Mouse (Mus musculus) central nervous system, embryonic 11.5 days (tissue): ENCODE results near the gene Naa80. TPM values are rescaled to one million over a fixed set of nuclear protein-coding genes. Genes with fewer than 3 reads are reported as not detected.

Experiments used
- polyA plus RNA-seq: library from polyadenylated mRNA; depleted of rRNA; stranded (reverse); fragments of >200 nt; gene quantifications from 2 replicates; pipeline ENCODE4 v1.2.3, GENCODE M21; 2012; rRNA removed

Gene Naa80
- polyA plus RNA-seq = 17.3 and 24.5 TPM in 2 replicates

DNA sequence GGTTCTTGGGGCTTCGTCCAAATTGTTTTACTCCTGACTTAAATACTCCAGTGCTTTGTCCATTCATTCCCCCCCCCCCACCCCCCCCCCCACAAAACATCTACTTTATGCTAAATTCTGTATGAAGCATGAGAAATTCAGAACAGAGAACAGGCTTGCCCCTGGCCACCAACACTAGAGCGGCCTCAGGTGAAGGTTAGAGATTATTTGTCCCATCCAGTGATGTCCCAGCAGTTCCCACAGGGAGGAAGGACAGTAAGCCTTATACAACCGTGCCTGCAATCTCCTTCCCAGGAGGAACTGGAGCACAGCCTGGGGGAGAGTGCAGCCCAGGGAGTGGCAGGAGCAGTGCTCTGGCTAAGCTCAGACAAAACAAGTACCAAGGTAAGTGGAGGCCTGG is at the start of gene Naa80:
Gene Naa80 (plus strand): TSS at position 301 of the 400 bp plus-strand sequence.

DNA sequence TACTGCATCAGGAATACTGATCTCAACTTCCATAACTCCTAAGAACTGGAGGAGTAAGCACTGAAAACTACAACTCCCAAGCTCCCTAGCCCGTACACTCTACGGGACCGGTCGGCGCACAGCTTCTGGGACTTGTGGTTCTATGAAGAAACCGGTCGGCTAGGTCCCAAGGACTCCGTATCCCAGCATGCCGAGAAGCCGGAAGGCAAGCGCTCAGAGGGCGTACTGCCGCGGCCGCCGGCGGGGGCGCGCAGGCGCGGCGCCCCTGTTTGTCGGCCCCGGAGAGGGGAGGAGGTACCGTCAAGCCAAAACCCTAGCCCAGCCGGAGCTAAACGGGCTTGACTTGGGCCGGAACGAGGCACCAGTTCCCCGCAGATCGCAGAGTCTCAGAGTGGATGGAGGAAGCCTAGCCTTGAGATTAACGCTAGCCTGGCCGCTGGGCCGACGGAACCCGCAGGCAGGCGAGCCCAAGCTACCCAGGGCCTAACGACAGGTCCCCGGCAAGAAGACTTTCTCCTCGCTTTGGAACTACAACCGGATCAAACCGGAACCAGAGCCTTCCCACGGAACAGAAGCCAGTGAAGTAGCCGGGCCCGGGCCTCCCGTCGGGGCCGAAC is 44.8 kb upstream of the Naa80 start, which contains the start of gene Tmem115:
Gene Tmem115 (plus strand): TSS at position 155 of the 617 bp plus-strand sequence.

DNA sequence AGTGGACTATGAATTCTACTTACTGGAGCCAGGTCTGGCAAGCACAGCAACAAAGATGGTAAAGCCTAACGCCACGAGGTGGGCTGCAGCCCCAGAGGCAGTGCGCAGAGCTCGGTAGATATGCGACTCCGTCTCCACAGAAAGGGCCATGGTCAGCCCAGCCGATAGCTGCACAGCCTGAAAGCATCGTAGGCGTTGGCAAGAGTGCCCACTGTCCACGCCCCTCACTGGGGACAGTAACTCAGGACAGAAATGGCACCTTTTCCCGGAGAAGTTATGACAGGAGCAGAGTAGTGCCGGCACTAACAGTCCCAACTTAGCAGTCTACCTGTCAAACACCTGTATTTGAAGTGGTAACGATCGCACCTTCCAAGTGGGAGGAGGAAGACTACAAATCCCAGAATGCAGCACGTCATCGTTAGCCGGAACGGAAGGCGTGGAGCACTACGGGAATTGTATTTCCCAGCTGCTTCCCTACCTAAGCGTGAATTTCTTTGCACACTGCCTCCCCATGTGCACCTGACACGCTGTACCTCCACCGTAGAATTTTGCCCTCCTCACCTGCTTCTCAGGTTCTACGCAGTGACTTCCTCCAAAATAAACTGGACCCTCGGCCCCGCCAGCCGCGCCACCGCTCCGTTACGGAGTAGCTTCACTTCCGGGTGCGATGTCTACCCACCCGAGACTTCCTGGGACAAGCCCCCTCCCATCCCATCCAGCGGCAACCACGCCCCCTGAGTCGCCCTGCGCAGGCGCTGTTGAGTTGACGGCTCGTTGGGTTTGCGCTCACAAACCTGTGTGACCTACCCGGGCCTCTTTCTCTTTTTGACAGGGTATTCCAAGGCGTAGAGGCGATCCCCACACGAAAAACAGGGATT is 37.0 kb upstream of the Naa80 start, which contains the start of the genes Cyb561d2 and Nprl2:
Gene Cyb561d2 (minus strand): TSS at position 720 of the 878 bp plus-strand sequence.
Gene Nprl2 (plus strand): TSS at position 753 of the 878 bp plus-strand sequence.

DNA sequence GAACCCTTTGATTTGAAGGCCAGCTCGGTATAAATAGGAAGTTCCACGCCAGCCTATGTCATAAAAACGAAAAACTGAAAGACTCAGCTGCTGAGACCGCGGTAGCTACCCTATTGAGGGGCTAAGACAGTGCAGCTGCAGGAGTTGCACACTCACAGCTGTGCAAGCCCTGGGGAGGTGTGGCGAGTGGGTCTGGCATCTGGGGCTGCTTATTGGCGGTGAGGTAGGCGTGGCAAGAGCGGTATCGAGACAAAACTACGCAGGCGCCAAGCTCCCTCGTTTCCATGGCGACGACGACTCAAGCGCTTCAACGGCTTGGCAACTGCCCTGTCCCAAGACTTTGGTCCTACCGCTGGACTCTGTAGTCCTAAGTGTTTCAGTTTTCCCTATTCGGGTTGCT is 31.7 kb upstream of the Naa80 start, which contains the start of gene Zmynd10:
Gene Zmynd10 (plus strand): TSS at position 273 of the 400 bp plus-strand sequence.

DNA sequence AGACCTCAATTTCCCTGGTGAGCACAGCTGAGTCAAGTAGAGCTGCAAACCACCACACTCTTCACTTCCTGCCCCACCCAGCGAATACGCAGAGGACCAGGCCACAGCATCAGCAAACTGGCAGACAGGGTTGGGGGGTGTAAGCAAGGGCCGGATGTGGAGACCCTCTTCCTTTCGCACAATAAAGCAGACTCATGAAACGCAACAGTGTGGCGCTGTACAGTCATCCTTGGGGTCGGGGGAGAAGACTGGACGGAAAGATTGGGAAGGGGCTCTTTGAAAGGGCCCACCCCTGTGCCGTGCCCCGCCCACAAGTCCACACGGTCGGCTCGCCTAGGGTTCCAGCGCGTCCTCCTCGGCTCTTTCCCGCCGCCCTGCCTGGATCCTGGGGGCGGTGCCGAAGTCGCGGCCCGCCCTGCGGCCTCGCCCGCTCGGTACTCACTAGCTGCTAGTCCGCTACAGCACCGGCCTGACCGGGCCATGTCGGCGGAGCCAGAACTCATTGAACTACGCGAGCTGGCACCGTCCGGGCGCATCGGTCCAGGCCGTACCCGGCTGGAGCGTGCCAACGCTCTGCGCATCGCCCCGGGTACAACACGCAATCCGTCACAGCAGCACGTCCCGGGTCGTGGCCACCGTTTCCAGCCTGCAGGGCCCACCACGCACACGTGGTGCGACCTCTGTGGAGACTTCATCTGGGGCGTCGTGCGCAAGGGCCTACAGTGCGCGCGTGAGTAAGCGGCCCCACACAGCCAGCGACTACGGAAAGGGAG is 27.4 kb upstream of the Naa80 start, which contains the start of gene Rassf1:
Gene Rassf1 (plus strand): TSS at position 439 of the 773 bp plus-strand sequence.

DNA sequence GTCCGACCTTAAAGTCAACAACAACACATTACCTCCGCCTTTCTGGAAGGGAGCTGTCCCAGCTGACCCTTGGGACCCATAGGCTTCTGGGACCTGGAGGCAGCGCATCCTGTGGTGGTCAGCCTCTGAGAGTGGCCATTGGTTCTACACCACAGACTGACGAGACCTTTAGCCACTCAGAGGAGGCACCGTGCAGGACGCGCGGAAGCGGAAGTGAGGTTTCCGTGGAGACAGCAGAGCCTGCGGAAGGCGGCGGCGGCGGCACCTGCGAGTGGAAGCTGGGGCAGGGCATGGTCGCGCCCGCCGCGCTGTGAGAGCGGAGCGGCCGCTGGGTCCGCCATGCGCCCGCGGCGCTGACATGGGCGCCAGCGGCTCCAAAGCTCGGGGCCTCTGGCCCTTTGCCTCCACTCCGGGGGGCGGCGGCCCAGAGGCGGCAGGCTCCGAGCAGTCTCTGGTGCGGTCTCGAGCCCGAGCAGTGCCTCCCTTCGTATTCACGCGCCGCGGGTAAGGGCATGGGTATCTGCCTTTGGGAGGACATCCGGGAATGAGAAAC is 15.6 kb upstream of the Naa80 start, which contains the start of gene Tusc2:
Gene Tusc2 (plus strand): TSS at position 227 of the 553 bp plus-strand sequence.

DNA sequence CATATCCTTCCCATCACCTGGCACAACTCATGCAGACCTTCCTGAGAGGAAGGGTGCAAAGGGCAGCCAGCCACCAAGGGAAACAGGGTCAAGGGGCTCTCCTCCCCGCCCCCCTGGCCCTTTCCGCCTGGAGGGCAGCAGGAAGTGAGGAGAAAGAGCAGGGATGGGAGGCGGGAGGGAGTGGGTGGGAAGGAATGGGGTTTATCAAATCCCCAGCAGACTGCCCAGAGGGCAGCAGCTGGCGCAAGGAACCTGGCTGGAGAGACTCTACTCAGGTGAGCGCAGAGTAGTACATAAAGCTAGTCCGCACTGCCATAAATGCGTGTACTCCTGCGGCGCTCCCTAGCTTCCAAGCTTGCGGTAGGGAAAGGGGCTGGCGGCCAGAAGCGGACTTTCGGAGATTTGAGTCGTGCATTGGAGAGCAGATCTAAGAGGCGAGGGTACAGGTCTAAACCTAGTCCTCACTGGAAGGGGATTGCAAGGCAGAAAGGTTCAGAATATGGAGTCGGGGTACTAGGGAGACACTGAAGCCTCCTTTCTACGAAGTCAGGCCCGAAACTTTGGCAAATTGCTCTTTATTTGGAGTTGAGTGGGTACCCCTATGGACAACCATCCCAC is 10.9 kb upstream of the Naa80 start, which contains the start of gene Hyal2:
Gene Hyal2 (plus strand): TSS at position 244 of the 618 bp plus-strand sequence.

DNA sequence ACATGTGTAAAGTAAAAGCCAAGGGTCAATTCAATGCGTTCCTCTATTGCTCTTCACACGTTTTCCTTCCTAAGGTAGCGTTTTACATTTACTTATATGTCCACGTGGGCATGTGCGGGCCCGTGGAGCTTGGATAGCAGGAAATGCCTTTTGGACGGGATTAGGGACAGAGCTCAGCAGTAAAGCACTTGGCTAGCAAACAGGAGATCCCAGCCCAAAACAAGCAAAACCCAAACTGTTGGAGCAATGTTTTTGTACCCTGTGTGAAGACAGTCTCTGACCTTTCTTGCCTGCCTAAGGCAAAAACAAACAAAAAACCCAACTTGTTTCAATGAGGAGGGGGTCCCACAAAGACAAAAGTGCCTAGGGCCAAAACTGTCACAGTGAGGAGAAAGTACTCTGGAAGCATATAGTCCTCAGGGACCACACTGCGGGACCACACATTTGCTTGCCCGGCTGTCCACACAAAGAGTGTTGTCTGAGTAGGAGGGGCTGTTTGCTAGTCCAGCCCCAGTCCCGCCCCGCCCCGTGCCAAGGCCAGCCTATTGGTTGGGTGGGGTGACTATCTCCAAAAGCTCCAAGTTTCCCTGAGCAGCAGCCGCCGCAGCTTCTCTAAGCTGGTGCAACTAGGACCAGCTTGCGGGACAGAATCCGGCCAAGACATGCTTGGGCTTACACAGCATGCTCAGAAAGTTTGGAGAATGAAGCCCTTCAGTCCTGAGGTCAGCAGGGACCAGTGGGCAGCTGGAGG is 2.2 kb upstream of the Naa80 start, which contains the start of gene Hyal1:
Gene Hyal1 (plus strand): TSS at position 571 of the 751 bp plus-strand sequence.

DNA sequence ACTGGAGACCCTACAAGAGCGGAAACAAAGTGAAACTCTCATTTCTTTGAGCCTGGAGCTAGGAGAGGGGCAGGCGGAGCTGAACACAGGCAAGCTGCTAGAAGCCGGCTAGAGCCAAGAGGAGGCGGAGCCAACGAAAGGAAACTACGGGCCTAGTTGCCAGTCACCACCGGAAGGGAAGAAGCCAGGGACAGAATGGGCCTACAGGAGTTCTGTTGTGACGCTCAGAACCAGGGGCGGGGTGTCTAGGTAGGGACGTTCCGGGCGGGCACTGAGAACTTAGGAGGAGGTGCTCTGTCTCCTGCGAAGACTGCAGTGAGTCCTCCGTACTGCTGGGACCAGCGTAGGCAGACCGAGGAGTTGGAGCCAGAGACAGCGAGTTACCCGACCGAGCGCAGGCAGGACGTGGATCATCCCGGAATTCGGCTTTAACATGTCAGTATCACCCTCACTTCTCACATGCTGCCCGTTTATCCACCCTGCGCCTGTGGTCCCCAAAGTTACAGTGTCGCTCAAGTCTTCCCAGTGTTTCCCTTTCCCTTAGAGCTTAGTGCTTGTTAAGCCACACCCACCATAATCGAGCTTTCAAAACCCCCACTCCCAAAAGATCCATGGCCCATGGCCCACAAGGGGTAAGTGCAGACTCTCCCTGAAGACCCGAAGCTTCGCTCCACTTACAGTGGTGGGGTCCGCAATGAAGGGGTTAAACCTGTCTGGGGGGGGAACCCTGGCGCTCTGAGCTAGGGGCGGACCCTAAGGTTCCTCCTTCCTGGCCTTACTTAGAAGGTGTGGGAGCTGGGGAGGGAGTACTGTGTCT is 2.0 kb downstream of the Naa80 start, which contains the start of gene Hyal3:
Gene Hyal3 (plus strand): TSS at position 318 of the 817 bp plus-strand sequence.

DNA sequence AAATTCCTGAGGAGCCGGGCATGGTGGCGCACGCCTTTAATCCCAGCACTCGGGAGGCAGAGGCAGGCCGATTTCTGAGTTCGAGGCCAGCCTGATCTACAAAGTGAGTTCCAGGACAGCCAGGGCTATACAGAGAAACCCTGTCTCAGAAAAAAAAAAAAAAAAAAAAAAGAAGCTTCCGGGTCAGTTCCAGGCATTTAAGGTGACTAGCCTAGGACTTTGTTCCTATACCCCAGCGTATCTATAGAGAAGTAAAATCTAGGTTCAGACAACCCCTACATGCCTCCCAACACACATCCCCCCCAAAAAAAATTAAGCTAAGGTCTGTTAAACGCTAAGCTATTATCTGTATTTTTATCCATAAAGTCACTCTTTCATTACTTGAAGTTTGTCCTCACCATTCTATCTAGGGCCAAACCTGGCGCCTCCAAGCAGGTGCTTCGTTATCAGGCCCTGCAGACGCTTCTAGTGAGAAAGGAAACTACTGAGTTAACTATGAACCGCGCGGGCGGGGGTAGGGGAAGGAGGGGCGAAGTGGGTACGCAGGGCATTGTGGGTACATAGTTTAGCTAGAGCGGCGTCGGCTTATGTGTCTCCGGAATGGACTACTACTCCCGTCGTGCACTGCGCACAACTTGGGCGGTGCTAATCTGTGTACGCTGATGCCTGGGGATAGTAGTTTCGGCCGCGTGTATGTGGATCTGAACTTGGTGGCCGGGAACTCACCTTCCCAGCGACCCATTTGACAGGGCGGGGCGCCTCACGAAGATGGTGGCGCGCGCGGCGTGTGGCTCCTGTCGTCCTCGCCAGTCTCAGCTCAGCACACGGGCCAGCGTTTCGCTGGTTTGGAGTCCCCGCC is 8.5 kb downstream of the Naa80 start, which contains the start of gene Ifrd2:
Gene Ifrd2 (plus strand): TSS at position 669 of the 859 bp plus-strand sequence.

DNA sequence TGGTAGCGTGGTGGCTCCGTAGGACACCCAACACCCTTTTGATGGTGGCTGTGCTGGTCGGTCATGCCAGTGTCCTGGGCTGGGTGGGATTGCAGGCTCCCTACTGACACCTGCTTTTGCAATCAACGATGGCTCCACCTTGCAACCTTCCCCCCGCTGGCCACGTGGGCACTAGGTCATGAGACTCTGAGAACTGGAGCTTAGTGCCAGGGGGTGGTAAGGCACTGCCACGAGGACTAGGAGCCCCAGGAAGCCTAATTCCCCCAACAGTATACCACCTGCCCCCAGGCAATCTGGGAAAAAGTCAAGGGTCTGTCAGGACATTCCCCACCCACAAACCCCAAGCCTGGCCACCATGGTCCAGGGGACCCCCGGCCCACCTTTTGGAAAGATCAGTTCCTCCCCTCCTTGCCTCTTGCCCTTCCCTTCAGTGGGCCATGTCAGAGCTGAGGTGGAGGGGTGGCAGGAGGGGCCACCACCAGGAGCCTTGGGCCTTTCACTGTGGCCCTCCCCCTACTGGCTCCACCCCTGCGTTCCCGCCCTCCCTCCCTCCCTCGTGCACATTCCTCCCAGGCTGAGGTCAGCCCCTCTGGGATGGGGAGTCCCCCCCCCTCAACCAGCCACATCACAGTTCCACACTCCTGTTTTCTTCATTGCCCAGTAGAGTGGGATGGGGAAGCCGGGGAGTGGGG is 30.2 kb downstream of the Naa80 start, which contains the start of gene Sema3b:
Gene Sema3b (minus strand): TSS at position 489 of the 692 bp plus-strand sequence.

Other genes with a start within 250 kb of the Naa80 start
- 20.2 and 25.9 TPM in 2 replicates for gene Hemk1, start 240.5 kb upstream of the Naa80 start, polyA plus RNA-seq
- 1.6 and 2.2 TPM in 2 replicates for gene 6430571L13Rik, start 238.3 kb upstream of the Naa80 start, polyA plus RNA-seq
- 27.9 and 45.8 TPM in 2 replicates for gene Cacna2d2, start 179.3 kb upstream of the Naa80 start, polyA plus RNA-seq
- 21.1 and 23.1 TPM in 2 replicates for gene Tmem115, start 44.9 kb upstream of the Naa80 start, polyA plus RNA-seq
- gene Cyb561d2, start 36.7 kb upstream of the Naa80 start, polyA plus RNA-seq = 13.6 and 13.9 TPM in 2 replicates
- 31.2 and 44.2 TPM in 2 replicates for gene Nprl2, start 36.7 kb upstream of the Naa80 start, polyA plus RNA-seq
- 2.2 and 3.4 TPM in 2 replicates for gene Zmynd10, start 31.6 kb upstream of the Naa80 start, polyA plus RNA-seq
- gene Rassf1, start 27.3 kb upstream of the Naa80 start, polyA plus RNA-seq = 47.5 and 79.5 TPM in 2 replicates
- gene Tusc2, start 15.6 kb upstream of the Naa80 start, polyA plus RNA-seq = 48.6 and 54.3 TPM in 2 replicates
- gene Hyal2, start 10.9 kb upstream of the Naa80 start, polyA plus RNA-seq = 53.1 and 77.8 TPM in 2 replicates
- 5.0 and 8.1 TPM in 2 replicates for gene Hyal1, start 2.0 kb upstream of the Naa80 start, polyA plus RNA-seq
- gene Hyal3, start 1.9 kb downstream of the Naa80 start, polyA plus RNA-seq = 0.61 and 0.80 TPM in 2 replicates
- gene Ifrd2, start 8.8 kb downstream of the Naa80 start, polyA plus RNA-seq = 37.6 and 48.8 TPM in 2 replicates
- 3.2 and 5.4 TPM in 2 replicates for gene Sema3b, start 30.3 kb downstream of the Naa80 start, polyA plus RNA-seq
- gene Gnai2, start 56.5 kb downstream of the Naa80 start, polyA plus RNA-seq = 576 and 905 TPM in 2 replicates
- gene Slc38a3, start 90.6 kb downstream of the Naa80 start, polyA plus RNA-seq = 11.8 and 17.3 TPM in 2 replicates
- gene Gnat1, start 100.8 kb downstream of the Naa80 start, polyA plus RNA-seq = 0.21 and 0.30 TPM in 2 replicates
- 65.6 and 115 TPM in 2 replicates for gene Sema3f, start 131.6 kb downstream of the Naa80 start, polyA plus RNA-seq
- gene Rbm5, start 192.1 kb downstream of the Naa80 start, polyA plus RNA-seq = 180 and 206 TPM in 2 replicates